ENCODE assay signal across 23 mouse cellular contexts in genomic region chr13:54767012-54767411, GRCm38 (mm10). TPM values are rescaled to one million over a fixed set of nuclear protein-coding genes. Genes with fewer than 3 reads are reported as not detected.
DNase-seq lines count a peak whose midpoint lies in the region; ATAC-seq and TF ChIP-seq lines count a peak whose summit lies in the region.
"Had no signal": no experiment of that assay in that cellular context is flagged by ENCODE, and none has a peak within 500 bp of the region (broad histone marks: within the 10 kb centered on the region; RNA-seq: fewer than 3 reads in every experiment).

No protein-coding gene starts in this region.

- DNase-seq in layer of hippocampus, adult 2 months (ENCODE audit: low spot score in 2 of 2) = no peak
- no peak for DNase-seq in layer of hippocampus, postnatal 10 days (ENCODE audit: low spot score in 2 of 2)
- no peak for DNase-seq in hindbrain, postnatal 0 days (ENCODE audit: low spot score)
- no peak for DNase-seq in gastrocnemius, postnatal 25 days
- DNase-seq: kidney, adult 11 months had no signal

- H3K36me3 ChIP-seq in forebrain, embryonic 13.5 days (ENCODE audit: poor library complexity, severe bottlenecking) = no peaks in the 10 kb centered on the region
- H3K36me3 ChIP-seq in forebrain, embryonic 16.5 days (ENCODE audit: control insufficient read depth, insufficient read depth) = no peaks in the 10 kb centered on the region
- H3K36me3 ChIP-seq in hindbrain, postnatal 0 days (ENCODE audit: insufficient read depth, low read length) = no peaks in the 10 kb centered on the region
- no peaks in the 10 kb centered on the region for H3K36me3 ChIP-seq in neural tube, embryonic 14.5 days (ENCODE audit: control insufficient read depth, insufficient read depth, low read length)
- H3K36me3 ChIP-seq: limb, embryonic 15.5 days; liver, embryonic 15.5 days; stomach, embryonic 15.5 days had no signal

- H3K9ac ChIP-seq in forebrain, embryonic 13.5 days = no peak overlapping the region
- H3K9ac ChIP-seq in forebrain, embryonic 16.5 days (replicated peaks; ENCODE audit: low read depth, low read length) = no peak overlapping the region
- peak overlapping the region; percentile 70; the same call in 1 of the 2 replicates for H3K9ac ChIP-seq in hindbrain, postnatal 0 days (replicated peaks; ENCODE audit: low read length)
- no peak overlapping the region for H3K9ac ChIP-seq in neural tube, embryonic 14.5 days (replicated peaks; ENCODE audit: low read depth, low read length)
- H3K9ac ChIP-seq: limb, embryonic 15.5 days; liver, embryonic 15.5 days; stomach, embryonic 15.5 days had no signal

- TF ChIP-seq CTCF in layer of hippocampus, adult 2 months (conservative IDR thresholded peaks at IDR 0.05) = no peak
- TF ChIP-seq CTCF in hindbrain, postnatal 0 days (IDR thresholded peaks at IDR 0.05; ENCODE audit: low read depth) = no peak

- H3K4me3 ChIP-seq in forebrain, embryonic 13.5 days = no peak overlapping the region
- no peak overlapping the region for H3K4me3 ChIP-seq in forebrain, embryonic 16.5 days (replicated peaks; ENCODE audit: low read length)
- no peak overlapping the region; the same call in 1 of the 2 replicates for H3K4me3 ChIP-seq in layer of hippocampus, adult 2 months
- H3K4me3 ChIP-seq in hindbrain, postnatal 0 days (ENCODE audit: low read length) = peak overlapping the region; percentile 62
- no peak overlapping the region for H3K4me3 ChIP-seq in neural tube, embryonic 14.5 days (ENCODE audit: low read depth, low read length)
- H3K4me3 ChIP-seq: liver, embryonic 15.5 days had no signal

- WGBS in forebrain, embryonic 13.5 days = 72% methylated on average over 4 of the region's 4 CpGs
- 72% methylated on average over 4 of the region's 4 CpGs for WGBS in forebrain, embryonic 16.5 days
- 78% methylated on average over 4 of the region's 4 CpGs for WGBS in hindbrain, postnatal 0 days
- 69% methylated on average over 4 of the region's 4 CpGs for WGBS in neural tube, embryonic 14.5 days

- no peak overlapping the region for H3K27ac ChIP-seq in forebrain, embryonic 13.5 days
- no peak overlapping the region for H3K27ac ChIP-seq in forebrain, embryonic 16.5 days (ENCODE audit: low read length)
- H3K27ac ChIP-seq in layer of hippocampus, adult 2 months = peak overlapping the region; percentile 96
- peak overlapping the region; percentile 82; the same call in 1 of the 2 replicates for H3K27ac ChIP-seq in hindbrain, postnatal 0 days
- no peak overlapping the region for H3K27ac ChIP-seq in neural tube, embryonic 14.5 days (ENCODE audit: low read depth, low read length)
- H3K27ac ChIP-seq: limb, embryonic 15.5 days; liver, embryonic 15.5 days; macrophage; stomach, embryonic 15.5 days had no signal

- peaks cover 25% of the 10 kb centered on the region for H3K4me1 ChIP-seq in forebrain, embryonic 13.5 days
- peaks cover 20% of the 10 kb centered on the region for H3K4me1 ChIP-seq in forebrain, embryonic 16.5 days (replicated peaks; ENCODE audit: control insufficient read depth, insufficient read depth, low read length)
- H3K4me1 ChIP-seq in hindbrain, postnatal 0 days (ENCODE audit: insufficient read depth, low read length) = 0 out of 2 replicates have a peak, but pooled peaks cover 3% of the 10 kb centered on the region
- 0 out of 2 replicates have a peak, but pooled peaks cover 2% of the 10 kb centered on the region for H3K4me1 ChIP-seq in neural tube, embryonic 14.5 days (ENCODE audit: control insufficient read depth, insufficient read depth, low read length)

- no peak for ATAC-seq in forebrain, embryonic 13.5 days
- no peak for ATAC-seq in forebrain, embryonic 16.5 days
- ATAC-seq in hindbrain, postnatal 0 days = no peak
- ATAC-seq in neural tube, embryonic 14.5 days (ENCODE audit: low read depth) = no peak

- H3K27me3 ChIP-seq in forebrain, embryonic 13.5 days = peaks cover 62% of the 10 kb centered on the region
- H3K27me3 ChIP-seq in forebrain, embryonic 16.5 days (replicated peaks; ENCODE audit: control insufficient read depth, insufficient read depth, low read length) = peaks cover 21% of the 10 kb centered on the region
- H3K27me3 ChIP-seq in hindbrain, postnatal 0 days (ENCODE audit: insufficient read depth, low read length) = no peaks in the 10 kb centered on the region
- peaks cover 10% of the 10 kb centered on the region; the same call in 1 of the 2 replicates for H3K27me3 ChIP-seq in neural tube, embryonic 14.5 days (ENCODE audit: control insufficient read depth, insufficient read depth, low read length)

- H3K9me3 ChIP-seq in forebrain, embryonic 13.5 days (replicated peaks) = no peaks in the 10 kb centered on the region
- no peaks in the 10 kb centered on the region for H3K9me3 ChIP-seq in forebrain, embryonic 16.5 days (ENCODE audit: control insufficient read depth, low read length)
- H3K9me3 ChIP-seq in hindbrain, postnatal 0 days (ENCODE audit: low read length) = no peaks in the 10 kb centered on the region
- H3K9me3 ChIP-seq in neural tube, embryonic 14.5 days (ENCODE audit: control insufficient read depth, low read length) = no peaks in the 10 kb centered on the region
- H3K9me3 ChIP-seq: limb, embryonic 15.5 days; stomach, embryonic 15.5 days had no signal

- H3K4me2 ChIP-seq in forebrain, embryonic 13.5 days = 0 out of 2 replicates have a peak overlapping the region, but pooled peaks have one; percentile 88
- no peak overlapping the region for H3K4me2 ChIP-seq in forebrain, embryonic 16.5 days (ENCODE audit: low read length)
- H3K4me2 ChIP-seq in hindbrain, postnatal 0 days (ENCODE audit: low read depth, low read length) = peak overlapping the region; percentile 67
- peak overlapping the region; percentile 61 for H3K4me2 ChIP-seq in neural tube, embryonic 14.5 days (ENCODE audit: low read depth, low read length)

RNA-seq across cellular contexts. Expression of gene Sncb, which starts 0.6 kb away (rescaled TPM):
- polyA plus RNA-seq in forebrain, embryonic 13.5 days (2015; fragmentation: Nextera tagmentation; extraction: Ambion mirVana) = 9.1 and 10.6 TPM in 2 replicates
- polyA plus RNA-seq in forebrain, embryonic 16.5 days (2015; fragmentation: Nextera tagmentation; extraction: Ambion mirVana) = 27.1 and 37.0 TPM in 2 replicates
- total RNA-seq in layer of hippocampus, adult 2 months (2021) = 100 to 1,000 TPM; 655 to 657 TPM
- 100 to 1,000 TPM; 503 to 525 TPM for total RNA-seq in layer of hippocampus, postnatal 10 days (2021)
- 96.8 and 111 TPM in 2 replicates for total RNA-seq in hindbrain, postnatal 0 days (2014; rRNA removed)
- 202 and 222 TPM in 2 replicates for polyA plus RNA-seq in hindbrain, postnatal 0 days (2015; fragmentation: Nextera tagmentation; extraction: Ambion mirVana)
- 61.3 and 118 TPM in 2 replicates for polyA plus RNA-seq in neural tube, embryonic 14.5 days (2014; fragmentation: Nextera tagmentation; extraction: Ambion mirVana)
- total RNA-seq in gastrocnemius, postnatal 25 days (2021) = not detected
- total RNA-seq: hematopoietic stem cell, adult 5-6 weeks; neutrophil, adult 5-6 weeks had no signal
- polyA plus RNA-seq: heart, embryonic 16.5 days; kidney, embryonic 16.5 days; liver, embryonic 15.5 days; lung, embryonic 16.5 days; macrophage had no signal

RNA-seq across cellular contexts. Expression of gene Eif4e1b, which starts 16.8 kb away (rescaled TPM):
- polyA plus RNA-seq in forebrain, embryonic 13.5 days (2015; fragmentation: Nextera tagmentation; extraction: Ambion mirVana) = not detected in 2 replicates
- polyA plus RNA-seq in forebrain, embryonic 16.5 days (2015; fragmentation: Nextera tagmentation; extraction: Ambion mirVana) = not detected in 2 replicates
- total RNA-seq in layer of hippocampus, adult 2 months (2021) = not detected
- total RNA-seq in layer of hippocampus, postnatal 10 days (2021) = not detected
- not detected in 2 replicates for total RNA-seq in hindbrain, postnatal 0 days (2014; rRNA removed)
- polyA plus RNA-seq in hindbrain, postnatal 0 days (2015; fragmentation: Nextera tagmentation; extraction: Ambion mirVana) = not detected in 2 replicates
- not detected in 2 replicates for polyA plus RNA-seq in neural tube, embryonic 14.5 days (2014; fragmentation: Nextera tagmentation; extraction: Ambion mirVana)
- total RNA-seq in gastrocnemius, postnatal 25 days (2021) = not detected
- total RNA-seq: adrenal gland, postnatal 25 days; gastrocnemius, postnatal 4 days; hematopoietic stem cell, adult 5-6 weeks; layer of hippocampus, postnatal 36 days; left cerebral cortex, postnatal 36 days; neutrophil, adult 5-6 weeks had no signal
- polyA plus RNA-seq: embryonic facial prominence, embryonic 14.5 days; heart, embryonic 16.5 days; kidney, embryonic 16.5 days; limb, embryonic 15.5 days; liver, embryonic 15.5 days; lung, embryonic 16.5 days; macrophage; stomach, embryonic 15.5 days; thymus, adult 2 months had no signal

RNA-seq across cellular contexts. Expression of gene Gprin1, which starts 17.3 kb away (rescaled TPM):
- polyA plus RNA-seq in forebrain, embryonic 13.5 days (2015; fragmentation: Nextera tagmentation; extraction: Ambion mirVana) = 3.5 TPM in 2 replicates
- 6.2 and 7.1 TPM in 2 replicates for polyA plus RNA-seq in forebrain, embryonic 16.5 days (2015; fragmentation: Nextera tagmentation; extraction: Ambion mirVana)
- total RNA-seq in layer of hippocampus, adult 2 months (2021) = 100 to 1,000 TPM; 146 to 150 TPM
- total RNA-seq in layer of hippocampus, postnatal 10 days (2021) = 100 to 1,000 TPM; 204 TPM
- total RNA-seq in hindbrain, postnatal 0 days (2014; rRNA removed) = 146 and 153 TPM in 2 replicates
- 18.3 and 19.9 TPM in 2 replicates for polyA plus RNA-seq in hindbrain, postnatal 0 days (2015; fragmentation: Nextera tagmentation; extraction: Ambion mirVana)
- 17.3 and 19.6 TPM in 2 replicates for polyA plus RNA-seq in neural tube, embryonic 14.5 days (2014; fragmentation: Nextera tagmentation; extraction: Ambion mirVana)
- not detected for total RNA-seq in gastrocnemius, postnatal 25 days (2021)
- total RNA-seq: hematopoietic stem cell, adult 5-6 weeks; neutrophil, adult 5-6 weeks had no signal
- polyA plus RNA-seq: heart, embryonic 16.5 days; macrophage had no signal

RNA-seq across cellular contexts. Expression of gene Tspan17, which starts 22.2 kb away (rescaled TPM):
- polyA plus RNA-seq in forebrain, embryonic 13.5 days (2015; fragmentation: Nextera tagmentation; extraction: Ambion mirVana) = 11.9 and 15.0 TPM in 2 replicates
- polyA plus RNA-seq in forebrain, embryonic 16.5 days (2015; fragmentation: Nextera tagmentation; extraction: Ambion mirVana) = 18.6 and 29.7 TPM in 2 replicates
- 10 to 100 TPM; 96.7 to 97.7 TPM for total RNA-seq in layer of hippocampus, adult 2 months (2021)
- 10 to 100 TPM; 85.6 to 92.1 TPM for total RNA-seq in layer of hippocampus, postnatal 10 days (2021)
- 53.2 and 60.5 TPM in 2 replicates for total RNA-seq in hindbrain, postnatal 0 days (2014; rRNA removed)
- 143 and 153 TPM in 2 replicates for polyA plus RNA-seq in hindbrain, postnatal 0 days (2015; fragmentation: Nextera tagmentation; extraction: Ambion mirVana)
- polyA plus RNA-seq in neural tube, embryonic 14.5 days (2014; fragmentation: Nextera tagmentation; extraction: Ambion mirVana) = 78.1 and 82.3 TPM in 2 replicates
- total RNA-seq in gastrocnemius, postnatal 25 days (2021) = 10 to 100 TPM; 14.2 to 18.0 TPM
- total RNA-seq: hematopoietic stem cell, adult 5-6 weeks had no signal

Comparison
In these comparisons a context has a peak if more than half of its experiments do, and no peak if none do; other contexts are left out.
1. H3K27ac ChIP-seq: peak in layer of hippocampus, adult 2 months (single experiment) and hindbrain, postnatal 0 days (single experiment); none in forebrain, embryonic 13.5 days (single experiment), forebrain, embryonic 16.5 days (single experiment) and neural tube, embryonic 14.5 days (single experiment).
2. RNA of gene Sncb, which starts 0.6 kb away (total RNA-seq): 655 to 657 TPM in layer of hippocampus, adult 2 months, 503 to 525 TPM in layer of hippocampus, postnatal 10 days and 96.8 to 111 TPM in hindbrain, postnatal 0 days; not detected in gastrocnemius, postnatal 25 days; every median in the first group is over 10 times any median in the second.
3. RNA of gene Gprin1, which starts 17.3 kb away (total RNA-seq): 204 TPM in layer of hippocampus, postnatal 10 days, 146 to 150 TPM in layer of hippocampus, adult 2 months and 146 to 153 TPM in hindbrain, postnatal 0 days; not detected in gastrocnemius, postnatal 25 days; every median in the first group is over 100 times any median in the second.